29 mouse cellular contexts compared by ENCODE assay signal in the genomic region with DNA sequence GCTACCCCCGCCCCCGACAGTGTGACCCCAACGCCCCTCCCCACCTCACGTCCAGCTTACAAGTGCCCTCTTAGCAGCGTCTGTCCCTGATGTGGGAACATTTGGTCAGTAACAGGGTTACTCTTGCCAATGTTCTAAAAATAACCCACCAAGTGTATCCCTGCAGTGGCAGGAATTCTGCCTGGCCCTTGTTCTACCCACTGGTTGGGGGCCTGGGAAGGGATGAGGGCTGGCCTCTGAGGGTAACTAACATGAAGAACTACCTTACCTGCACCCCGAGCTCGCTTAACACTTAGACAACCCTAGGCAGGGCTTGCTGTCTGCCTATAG. TPM values are rescaled to one million over a fixed set of nuclear protein-coding genes. Genes with fewer than 3 reads are reported as not detected.
A peak's percentile ranks its signal among the peaks of the same experiment; 100 is the strongest.
DNase-seq lines count a peak whose midpoint lies in the region; ATAC-seq and TF ChIP-seq lines count a peak whose summit lies in the region.
"Had no signal": no experiment of that assay in that cellular context is flagged by ENCODE, and none has a peak within 500 bp of the region (broad histone marks: within the 10 kb centered on the region; RNA-seq: fewer than 3 reads in every experiment).

No protein-coding gene starts in this region.

- ATAC-seq in heart, embryonic 15.5 days (replicated peaks; ENCODE audit: insufficient number of reproducible peaks, insufficient read depth, low FRiP score, low read depth): peak; percentile 61
- ATAC-seq in megakaryocyte, adult 5-6 weeks (ENCODE audit: poor library complexity, severe bottlenecking): no peak
- ATAC-seq: forebrain, embryonic 14.5 days; hindbrain, embryonic 16.5 days; intestine, embryonic 15.5 days; Patski had no signal

- peak; percentile 60 to 64 for DNase-seq in heart, adult 18-20 months
- DNase-seq in heart, postnatal 4 days: no peak
- DNase-seq in heart, adult 2 months: peak in 1 of 2 experiments; percentile 27
- no peak for DNase-seq in heart, embryonic 10.5 days (ENCODE audit: low spot score)
- no peak for DNase-seq in cerebellum, postnatal 10 days
- no peak for DNase-seq in lung, postnatal 14 days
- DNase-seq: adrenal gland, postnatal 10 days; cerebellum, adult 8-10 months; cerebellum, postnatal 36 days; gastrocnemius, postnatal 36 days; kidney, adult 8-10 months; layer of hippocampus, postnatal 36 days; lung, postnatal 36 days; right cerebral cortex, postnatal 25 days; spleen, adult 18-20 months; thymus, adult 18-20 months; thymus, postnatal 25 days had no signal

- H3K27ac ChIP-seq in heart, adult 2 months: peak overlapping the region; percentile 78
- peak overlapping the region; percentile 84 for H3K27ac ChIP-seq in heart, embryonic 10.5 days
- H3K27ac ChIP-seq in heart, embryonic 15.5 days: peak overlapping the region; percentile 91
- H3K27ac ChIP-seq: intestine, embryonic 15.5 days; kidney, postnatal 0 days; limb, embryonic 12.5 days; lung, embryonic 15.5 days had no signal

- peak overlapping the region; percentile 61 for H3K4me2 ChIP-seq in heart, embryonic 15.5 days
- H3K4me2 ChIP-seq: intestine, embryonic 15.5 days; limb, embryonic 12.5 days; lung, embryonic 15.5 days had no signal

- no peaks in the 10 kb centered on the region for H3K27me3 ChIP-seq in heart, adult 2 months (ENCODE audit: control insufficient read depth, insufficient read depth, low read length)
- H3K27me3 ChIP-seq in heart, embryonic 10.5 days (ENCODE audit: insufficient read depth, poor library complexity, severe bottlenecking): peaks cover 35% of the 10 kb centered on the region
- H3K27me3 ChIP-seq in heart, embryonic 15.5 days: peaks cover 7% of the 10 kb centered on the region; the same call in 1 of the 2 replicates
- H3K27me3 ChIP-seq: intestine, embryonic 15.5 days; Patski had no signal

- 50% methylated on average over 7 of the region's 7 CpGs for WGBS in heart, adult 2 months
- WGBS in heart, embryonic 10.5 days: 47% methylated on average over 7 of the region's 7 CpGs
- WGBS in heart, embryonic 15.5 days: 53% methylated on average over 7 of the region's 7 CpGs

- TF ChIP-seq POLR2A in heart, adult 2 months (IDR thresholded peaks at IDR 0.05; ENCODE audit: insufficient read depth, low read depth, low read length): no peak

- H3K4me3 ChIP-seq in heart, adult 2 months: no peak overlapping the region
- H3K4me3 ChIP-seq in heart, embryonic 10.5 days: no peak overlapping the region
- H3K4me3 ChIP-seq in heart, embryonic 15.5 days: 0 out of 2 replicates have a peak overlapping the region, but pooled peaks have one; percentile 44
- H3K4me3 ChIP-seq: intestine, embryonic 15.5 days; limb, embryonic 12.5 days; lung, embryonic 15.5 days; megakaryocyte, embryonic 14.5 days; midbrain, embryonic 12.5 days; myocyte had no signal

- H3K9me3 ChIP-seq in heart, embryonic 10.5 days: no peaks in the 10 kb centered on the region
- H3K9me3 ChIP-seq in heart, embryonic 15.5 days (replicated peaks): no peaks in the 10 kb centered on the region
- H3K9me3 ChIP-seq: intestine, embryonic 15.5 days; limb, embryonic 12.5 days; lung, embryonic 15.5 days; megakaryocyte, embryonic 14.5 days; midbrain, embryonic 12.5 days had no signal

- TF ChIP-seq CTCF in heart, adult 2 months (IDR thresholded peaks at IDR 0.05): peak; percentile 18

- no peaks in the 10 kb centered on the region for H3K36me3 ChIP-seq in heart, adult 2 months (ENCODE audit: control insufficient read depth, insufficient read depth, low read length)
- no peaks in the 10 kb centered on the region for H3K36me3 ChIP-seq in heart, embryonic 10.5 days
- H3K36me3 ChIP-seq in heart, embryonic 15.5 days: no peaks in the 10 kb centered on the region
- H3K36me3 ChIP-seq: intestine, embryonic 15.5 days; limb, embryonic 12.5 days; lung, embryonic 15.5 days; midbrain, embryonic 12.5 days had no signal

- H3K79me2 ChIP-seq in heart, adult 2 months (replicated peaks; ENCODE audit: control insufficient read depth, insufficient read depth, low read length): no peaks in the 10 kb centered on the region

- no peak overlapping the region for H3K9ac ChIP-seq in heart, adult 2 months (ENCODE audit: low read depth, low read length)
- H3K9ac ChIP-seq in heart, embryonic 15.5 days: no peak overlapping the region
- H3K9ac ChIP-seq: intestine, embryonic 15.5 days; limb, embryonic 12.5 days; lung, embryonic 15.5 days; midbrain, embryonic 12.5 days had no signal

- intact Hi-C loops in heart, adult 2 months (cut with DNase I): loop anchor here (2.0 kb wide), 2 partner anchors 36 to 58 kb away; a partner anchor contains a TSS

- TF ChIP-seq EP300 in heart, adult 2 months (IDR thresholded peaks at IDR 0.05; ENCODE audit: insufficient read depth, low read depth, low read length): 0 out of 2 replicates have a peak, but pooled peaks have one; percentile 1

- H3K4me1 ChIP-seq in heart, adult 2 months (ENCODE audit: control insufficient read depth, insufficient read depth, low read length): peaks cover 3% of the 10 kb centered on the region; the same call in 1 of the 2 replicates
- H3K4me1 ChIP-seq in heart, embryonic 10.5 days: peaks cover 84% of the 10 kb centered on the region
- peaks cover 62% of the 10 kb centered on the region for H3K4me1 ChIP-seq in heart, embryonic 15.5 days (replicated peaks)

RNA-seq across cellular contexts. Expression of a gene that starts 56.9 kb away (rescaled TPM):
- 10 to 100 TPM; 35.9 to 41.1 TPM for total RNA-seq in heart, adult 18-20 months (2021)
- total RNA-seq in heart, postnatal 4 days (2021): 10 to 100 TPM; 79.5 to 82.9 TPM
- total RNA-seq in heart, adult 2 months (2021): 10 to 100 TPM; 42.5 to 47.0 TPM
- polyA plus RNA-seq in heart, adult 2 months (2012; rRNA removed): 21.2 and 22.4 TPM in 2 replicates
- 15.9 and 26.3 TPM in 2 replicates for polyA plus RNA-seq in heart, embryonic 10.5 days (2016; fragmentation: Nextera tagmentation; extraction: Ambion mirVana)
- 20.7 and 22.6 TPM in 2 replicates for polyA plus RNA-seq in heart, embryonic 15.5 days (2015; fragmentation: Nextera tagmentation; extraction: Ambion mirVana)
- 3.0 and 3.3 TPM in 2 replicates for total RNA-seq in megakaryocyte, adult 5-6 weeks (2015)
- total RNA-seq in megakaryocyte, adult 5-6 weeks (2017): 1.7 and 2.5 TPM in 2 replicates

Comparison
In these comparisons a context has a peak if more than half of its experiments do, and no peak if none do; other contexts are left out.
1. DNase-seq: peak in heart, adult 18-20 months (2 of 2); none in heart, postnatal 4 days (single experiment), heart, embryonic 10.5 days (single experiment), cerebellum, postnatal 10 days (0 of 2) and lung, postnatal 14 days (single experiment).
2. RNA of a gene that starts 56.9 kb away (total RNA-seq): 79.5 to 82.9 TPM in heart, postnatal 4 days, 42.5 to 47.0 TPM in heart, adult 2 months and 35.9 to 41.1 TPM in heart, adult 18-20 months; 1.7 to 3.3 TPM in megakaryocyte, adult 5-6 weeks; every median in the first group is over 4 times any median in the second.
3. Peak in every context shown above with its lines, with median percentiles within 50 percentile points of each other: H3K27ac ChIP-seq.